Mouse (Mus musculus): ENCODE measurements at regions not wholly inside any gene's neighbourhood (a gene's known extent, or its start where the extent isn't known, plus 50 kb on each side); places are given as distances from the start of the nearest gene placed in this dataset.

- no peak for TF ChIP-seq POLR2A (IDR thresholded peaks at IDR 0.05; ENCODE audit: borderline replicate concordance, extremely low read depth, insufficient read depth, insufficient read length, poor library complexity, severe bottlenecking)
- TF ChIP-seq CTCF (IDR thresholded peaks at IDR 0.05; ENCODE audit: borderline replicate concordance, extremely low read depth, insufficient read depth, insufficient read length), result no peak
Observed at GRCm38 (mm10) chr19:49985826-49986225, 692.6 kb downstream of the Sorcs1 start.

All from brain, embryonic 14.5 days (tissue).